Mouse (Mus musculus): Measurements from ENCODE around the gene Mapk3. TPM values are rescaled to one million over a fixed set of nuclear protein-coding genes. Genes with fewer than 3 reads are reported as not detected.

Gene Mapk3
- polyA plus RNA-seq, 1 experiment from 2014 or later, result 35.6 TPM

DNA sequence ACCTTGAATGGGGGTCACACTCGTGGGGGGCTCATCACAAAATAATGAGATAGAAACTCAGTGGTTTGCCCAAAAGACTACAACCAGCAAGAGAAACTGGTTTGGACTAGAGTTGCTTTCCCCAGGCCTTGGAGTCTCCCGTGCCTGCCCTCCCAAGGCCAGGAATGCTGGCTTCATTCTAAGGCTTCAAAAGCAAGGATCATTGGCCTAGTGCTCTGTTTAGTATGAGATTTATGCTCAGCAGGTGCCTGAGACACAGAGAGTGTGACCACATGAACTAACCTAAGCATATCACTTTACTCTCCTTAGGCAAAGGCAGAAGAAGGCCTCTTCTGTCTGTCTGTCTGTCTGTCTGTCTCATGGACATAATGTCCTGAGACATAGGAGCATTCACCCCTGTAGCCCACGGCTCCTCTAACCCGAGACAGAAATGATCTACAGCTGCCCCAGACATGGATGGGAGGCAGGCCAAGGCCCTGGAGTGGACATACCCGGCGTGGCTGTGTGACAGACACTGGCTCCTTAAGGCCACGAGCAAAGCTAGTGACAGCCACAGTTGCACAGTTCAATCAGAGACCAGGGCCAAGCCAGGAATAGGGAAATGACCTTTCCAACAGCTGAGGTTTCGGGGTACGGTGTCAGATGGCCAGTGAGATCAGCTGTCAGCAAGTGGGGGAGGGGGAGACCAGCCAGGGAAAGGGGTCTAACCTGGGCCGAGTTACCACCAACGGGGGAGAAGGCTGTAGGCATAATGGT is 42.9 kb downstream of the Mapk3 start:
- no peak for DNase-seq (ENCODE audit: low spot score)

DNA sequence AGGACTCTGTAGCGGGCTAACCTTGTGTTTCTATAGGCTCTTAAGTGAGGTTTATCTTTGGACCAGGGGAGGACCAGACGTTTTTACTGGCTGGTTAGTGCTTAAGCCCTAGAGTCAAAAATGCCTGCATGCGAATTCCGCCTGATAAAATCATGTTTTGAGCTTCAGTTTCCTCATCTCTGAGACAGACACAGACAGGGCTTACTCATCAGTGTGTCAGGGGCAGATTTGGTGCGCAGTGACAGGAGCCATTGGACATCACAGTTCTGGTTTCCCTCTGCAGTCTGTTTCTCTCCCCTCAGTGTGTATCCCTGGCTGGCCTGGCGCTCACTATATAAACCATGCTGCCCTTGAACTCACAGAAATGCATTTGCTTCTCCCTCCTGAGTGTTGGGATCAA is 43.8 kb downstream of the Mapk3 start:
- no peak for DNase-seq (ENCODE audit: low spot score)

DNA sequence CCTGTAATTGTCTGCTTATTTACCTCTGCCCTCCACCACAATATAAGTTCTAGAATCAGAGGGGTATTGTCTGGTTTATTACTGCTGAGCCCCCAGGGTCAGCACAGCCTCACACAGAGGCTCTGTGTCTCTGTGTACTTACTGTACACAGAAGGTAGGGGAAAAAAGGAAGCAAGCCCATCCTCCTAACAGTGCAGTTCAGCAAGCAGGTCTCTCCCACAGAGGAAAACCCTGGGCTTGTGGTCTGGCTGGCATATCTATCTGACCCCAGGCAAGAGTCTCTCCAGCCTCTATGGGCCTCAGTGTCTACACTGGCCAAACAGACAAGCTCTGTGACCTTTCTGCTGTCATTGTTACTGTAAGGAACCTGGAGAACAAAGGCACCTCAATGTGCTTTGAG is 44.4 kb downstream of the Mapk3 start:
- DNase-seq (ENCODE audit: low spot score), result no peak

DNA sequence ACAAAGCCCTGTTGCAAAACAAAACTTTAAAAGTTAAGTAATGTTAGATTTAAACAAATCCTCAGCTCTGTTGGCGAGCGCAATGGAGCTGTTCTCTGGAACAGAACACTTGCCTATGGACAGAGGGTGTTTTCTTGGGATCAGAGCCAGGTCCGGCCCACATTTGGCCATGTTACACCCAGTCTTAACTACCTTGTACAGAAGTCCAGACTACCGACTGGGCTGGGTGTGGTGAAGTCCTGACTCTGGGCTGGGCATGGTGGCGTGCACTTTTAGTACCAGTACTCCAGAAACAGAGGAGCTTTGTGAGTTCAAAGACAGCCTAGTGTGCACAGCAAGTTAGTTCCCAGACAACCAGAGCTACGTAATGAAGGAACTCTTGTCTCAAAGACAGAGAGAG is 47.6 kb downstream of the Mapk3 start:
- DNase-seq (ENCODE audit: low spot score), result no peak

DNA sequence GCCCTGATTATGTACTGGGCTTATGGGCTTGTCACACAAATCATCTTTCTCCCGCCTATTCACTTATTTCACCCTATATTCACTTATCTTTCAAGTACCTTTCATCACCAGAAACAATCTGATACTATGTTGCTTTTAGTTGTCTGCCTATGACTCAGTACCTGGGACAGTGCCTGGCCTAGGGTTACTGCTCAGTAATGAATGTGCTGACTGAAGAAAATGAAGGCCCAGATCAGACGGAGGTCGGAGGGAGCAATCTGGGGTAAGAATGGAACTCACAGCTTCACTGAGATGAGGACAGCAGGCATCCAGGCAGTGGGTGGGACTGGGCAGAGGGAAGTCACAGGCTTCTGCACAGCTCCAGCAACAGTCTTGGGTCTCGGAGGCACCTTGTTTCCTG is 48.0 kb downstream of the Mapk3 start:
- no peak for DNase-seq (ENCODE audit: low spot score)

DNA sequence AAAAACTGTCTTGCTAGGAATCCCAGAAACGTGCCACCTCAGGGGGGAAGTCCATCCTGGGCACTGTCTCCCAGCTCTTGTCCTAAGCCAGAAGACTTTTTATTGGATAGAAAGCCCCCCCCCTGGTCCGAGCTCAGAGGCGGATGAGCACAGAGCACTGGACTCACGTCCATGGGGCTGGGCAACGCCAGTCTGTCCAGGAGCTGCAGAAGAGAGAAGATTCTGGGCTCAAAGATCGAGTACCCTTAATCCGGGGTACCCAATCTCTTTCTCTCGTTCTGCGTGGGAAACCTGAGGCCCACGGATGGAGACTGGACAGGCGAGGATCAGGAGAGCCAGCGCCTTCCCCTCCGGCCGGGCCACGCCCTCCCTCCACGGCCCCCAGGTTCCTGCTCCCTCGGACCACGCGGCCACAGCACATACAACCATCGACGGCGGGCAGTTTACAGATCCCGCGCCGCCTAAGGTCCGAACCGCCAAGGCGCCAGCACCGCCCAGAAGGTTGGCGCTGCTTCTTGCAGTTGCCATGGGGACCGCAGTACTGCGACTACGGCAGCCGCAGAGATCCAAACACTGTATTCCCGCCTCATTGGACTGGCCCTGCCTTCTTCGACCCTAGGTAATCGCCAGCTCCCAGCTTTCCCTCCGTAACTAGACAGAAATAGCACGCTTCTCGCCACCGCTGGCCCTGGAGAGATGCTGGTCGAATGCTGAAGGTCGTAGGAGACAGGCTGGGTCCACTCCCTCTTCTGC is 49.5 kb downstream of the Mapk3 start:
- DNase-seq (ENCODE audit: low spot score), result peak; percentile 49

DNA sequence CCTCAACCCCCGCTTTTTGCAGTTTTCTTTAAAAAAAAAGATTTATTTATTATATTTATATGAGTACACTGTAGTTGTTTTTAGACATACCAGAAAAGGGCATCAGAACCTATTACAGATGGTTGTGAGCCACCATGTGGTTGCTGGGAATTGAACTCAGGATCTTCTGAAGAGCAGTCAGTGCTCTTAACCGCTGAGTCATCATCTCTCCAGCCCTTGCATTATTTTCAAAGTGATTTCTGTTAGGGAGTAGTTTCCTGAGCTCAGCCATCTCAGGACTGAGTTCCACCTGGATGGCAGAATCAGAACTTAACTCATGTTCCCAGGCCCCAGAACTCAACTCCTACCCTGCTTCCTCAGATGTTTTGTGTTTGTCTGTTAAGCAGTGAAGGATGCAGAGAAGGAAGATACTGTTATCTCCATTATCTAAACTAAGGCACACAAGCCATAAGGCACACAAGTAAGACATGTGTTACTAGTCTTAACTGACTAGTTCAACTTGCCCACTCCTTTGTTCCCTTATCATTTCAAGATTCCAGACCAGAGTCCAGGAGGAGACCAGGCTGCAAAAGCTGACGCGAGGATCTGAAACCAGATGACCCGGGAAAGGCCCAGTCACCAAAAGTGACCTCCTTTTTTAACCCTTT is 50.4 kb downstream of the Mapk3 start:
- DNase-seq (ENCODE audit: low spot score), result no peak

Other genes with a start within 250 kb of the Mapk3 start
- gene Eif3c, start 193.2 kb upstream of the Mapk3 start, polyA plus RNA-seq (2015; fragmentation: Nextera tagmentation; extraction: Ambion mirVana), result 246 and 259 TPM in 2 replicates
- 1.2 TPM in 2 replicates for gene Apobr, start 174.7 kb upstream of the Mapk3 start, polyA plus RNA-seq (2015; fragmentation: Nextera tagmentation; extraction: Ambion mirVana)
- 28.2 and 30.2 TPM in 2 replicates for gene Cln3, start 173.8 kb upstream of the Mapk3 start, polyA plus RNA-seq (2015; fragmentation: Nextera tagmentation; extraction: Ambion mirVana)
- 0.54 and 0.85 TPM in 2 replicates for gene Il27, start 164.7 kb upstream of the Mapk3 start, polyA plus RNA-seq (2015; fragmentation: Nextera tagmentation; extraction: Ambion mirVana)
- 15.1 and 16.4 TPM in 2 replicates for gene Nupr1, start 128.7 kb upstream of the Mapk3 start, polyA plus RNA-seq (2015; fragmentation: Nextera tagmentation; extraction: Ambion mirVana)
- 62.2 and 72.9 TPM in 2 replicates for gene Sgf29, start 110.3 kb upstream of the Mapk3 start, polyA plus RNA-seq (2015; fragmentation: Nextera tagmentation; extraction: Ambion mirVana)
- gene Sult1a1, start 83.2 kb upstream of the Mapk3 start, polyA plus RNA-seq (2015; fragmentation: Nextera tagmentation; extraction: Ambion mirVana), result 8.5 and 11.0 TPM in 2 replicates
- gene Bola2, start 64.2 kb upstream of the Mapk3 start, polyA plus RNA-seq (2015; fragmentation: Nextera tagmentation; extraction: Ambion mirVana), result 154 and 155 TPM in 2 replicates
- gene Slx1b, start 63.8 kb upstream of the Mapk3 start, polyA plus RNA-seq (2015; fragmentation: Nextera tagmentation; extraction: Ambion mirVana), result 6.0 and 7.6 TPM in 2 replicates
- 1,525 and 1,527 TPM in 2 replicates for gene Coro1a, start 51.8 kb upstream of the Mapk3 start, polyA plus RNA-seq (2015; fragmentation: Nextera tagmentation; extraction: Ambion mirVana)
- gene Gdpd3, start 6.7 kb downstream of the Mapk3 start, polyA plus RNA-seq (2015; fragmentation: Nextera tagmentation; extraction: Ambion mirVana), result 1.6 TPM in 2 replicates
- 153 and 180 TPM in 2 replicates for gene Ypel3, start 17.4 kb downstream of the Mapk3 start, polyA plus RNA-seq (2015; fragmentation: Nextera tagmentation; extraction: Ambion mirVana)
- gene Tbx6, start 21.9 kb downstream of the Mapk3 start, polyA plus RNA-seq (2015; fragmentation: Nextera tagmentation; extraction: Ambion mirVana), result 0.28 and 0.48 TPM in 2 replicates
- 306 TPM in 2 replicates for gene Ppp4c, start 32.9 kb downstream of the Mapk3 start, polyA plus RNA-seq (2015; fragmentation: Nextera tagmentation; extraction: Ambion mirVana)
- 0.19 and 0.20 TPM in 2 replicates for gene Fam57b, start 38.1 kb downstream of the Mapk3 start, polyA plus RNA-seq (2015; fragmentation: Nextera tagmentation; extraction: Ambion mirVana)
- not detected in 2 replicates for gene 4930451I11Rik, start 72.0 kb downstream of the Mapk3 start, polyA plus RNA-seq (2015; fragmentation: Nextera tagmentation; extraction: Ambion mirVana)
- 0.21 and 0.33 TPM in 2 replicates for gene Doc2a, start 87.8 kb downstream of the Mapk3 start, polyA plus RNA-seq (2015; fragmentation: Nextera tagmentation; extraction: Ambion mirVana)
- gene Hirip3, start 102.4 kb downstream of the Mapk3 start, polyA plus RNA-seq (2015; fragmentation: Nextera tagmentation; extraction: Ambion mirVana), result 16.9 and 22.6 TPM in 2 replicates
- gene Ino80e, start 102.8 kb downstream of the Mapk3 start, polyA plus RNA-seq (2015; fragmentation: Nextera tagmentation; extraction: Ambion mirVana), result 82.9 and 98.9 TPM in 2 replicates
- gene Taok2, start 125.1 kb downstream of the Mapk3 start, polyA plus RNA-seq (2015; fragmentation: Nextera tagmentation; extraction: Ambion mirVana), result 21.2 and 26.6 TPM in 2 replicates
- gene Tmem219, start 163.3 kb downstream of the Mapk3 start, polyA plus RNA-seq (2015; fragmentation: Nextera tagmentation; extraction: Ambion mirVana), result 37.4 and 38.9 TPM in 2 replicates
- 15.8 and 18.0 TPM in 2 replicates for gene Kctd13, start 169.3 kb downstream of the Mapk3 start, polyA plus RNA-seq (2015; fragmentation: Nextera tagmentation; extraction: Ambion mirVana)
- not detected in 2 replicates for gene Asphd1, start 190.0 kb downstream of the Mapk3 start, polyA plus RNA-seq (2015; fragmentation: Nextera tagmentation; extraction: Ambion mirVana)
- gene Sez6l2, start 191.0 kb downstream of the Mapk3 start, polyA plus RNA-seq (2015; fragmentation: Nextera tagmentation; extraction: Ambion mirVana), result 0.50 and 0.78 TPM in 2 replicates
- gene Cdipt, start 216.3 kb downstream of the Mapk3 start, polyA plus RNA-seq (2015; fragmentation: Nextera tagmentation; extraction: Ambion mirVana), result 91.9 and 94.6 TPM in 2 replicates
- gene Cdiptos, start 216.5 kb downstream of the Mapk3 start, polyA plus RNA-seq (2015; fragmentation: Nextera tagmentation; extraction: Ambion mirVana), result 1.6 and 1.7 TPM in 2 replicates

Data from thymus, postnatal 0 days (tissue).